Mouse (Mus musculus) embryonic facial prominence, embryonic 14.5 days (tissue): ENCODE measurements at regions not wholly inside any gene's neighbourhood (a gene's known extent, or its start where the extent isn't known, plus 50 kb on each side); places are given as distances from the start of the nearest gene placed in this dataset.

Experiments used
- ATAC-seq: fragments of 200-750 bp; cut with Nextera tagmentation; 2 replicates; pipeline ENCODE4 v1.8.0; 2017; ENCODE audit warnings: low read depth, moderate number of reproducible peaks, moderate TSS enrichment
- DNase-seq: peaks from one replicate; pipeline ENCODE4 v3.0.0-alpha.2; 2015; ENCODE audit warnings: low spot score
- H3K27ac ChIP-seq: fragments of 300-500 bp; sonication (generic); replicated peaks from 2 replicates; pipeline ENCODE4 v1.5.1; 2014; ENCODE audit warnings: low read depth, mild to moderate bottlenecking, low read length, moderate library complexity
- H3K27me3 ChIP-seq: fragments of 300-500 bp; sonication (generic); replicated peaks from 2 replicates; pipeline ENCODE4 v1.6.1; 2014; ENCODE audit warnings: low read length; ENCODE audit not compliant: control insufficient read depth, insufficient read depth
- H3K36me3 ChIP-seq: fragments of 300-500 bp; sonication (generic); 2 replicates; pipeline ENCODE4 v1.6.1; 2014; ENCODE audit warnings: low read length, mixed read lengths; ENCODE audit not compliant: control insufficient read depth, insufficient read depth
- H3K4me1 ChIP-seq: fragments of 300-500 bp; sonication (generic); 2 replicates; pipeline ENCODE4 v1.6.1; 2014; ENCODE audit warnings: antibody characterized with exemption, low read length; ENCODE audit not compliant: control insufficient read depth, insufficient read depth
- H3K4me2 ChIP-seq: fragments of 300-500 bp; sonication (generic); 2 replicates; pipeline ENCODE4 v1.6.1; 2014; ENCODE audit warnings: low read depth, mild to moderate bottlenecking, low read length, moderate library complexity, mixed read lengths
- H3K4me3 ChIP-seq: fragments of 300-500 bp; sonication (generic); 2 replicates; pipeline ENCODE4 v1.5.1; 2014; ENCODE audit warnings: low read depth, mild to moderate bottlenecking, low read length
- H3K9ac ChIP-seq: fragments of 300-500 bp; sonication (generic); 2 replicates; pipeline ENCODE4 v1.6.1; 2014; ENCODE audit warnings: low read depth, mild to moderate bottlenecking, low read length, moderate library complexity, mixed read lengths
- H3K9me3 ChIP-seq: fragments of 300-500 bp; sonication (generic); 2 replicates; pipeline ENCODE4 v1.6.1; 2016; ENCODE audit warnings: low read length; ENCODE audit not compliant: control insufficient read depth
- WGBS: fragments of 180-500 bp; shearing (Covaris S2); extraction: QIAGEN DNeasy Blood & Tissue Kit; methylation state at CpG from one replicate; pipeline ENCODE4 v1.1.7; 2014; 5-methylcytosine and 5-hydroxymethylcytosine counted together

DNA sequence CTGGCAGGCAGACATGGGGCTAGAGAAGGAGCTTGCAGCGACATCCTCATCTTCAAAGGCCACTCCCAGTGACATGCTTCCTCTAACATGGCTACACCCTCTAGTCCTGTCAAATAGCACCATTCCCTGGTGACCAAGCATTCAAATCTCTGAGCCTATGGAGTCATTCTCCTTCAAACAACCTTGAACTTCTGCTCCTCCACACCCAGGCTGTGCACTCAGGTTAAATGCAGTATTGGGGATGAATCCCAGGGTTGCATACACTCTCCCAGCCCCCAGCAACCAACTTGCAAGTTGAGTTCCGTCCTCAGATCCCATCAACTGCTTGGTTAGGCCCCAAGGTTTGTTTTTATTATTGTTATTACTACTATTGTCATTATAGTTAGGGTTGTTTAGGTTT, 178.2 kb upstream of the Jmjd1c start:
- ATAC-seq, result no peak
- Histone ChIP-seq H3K4me2 (no peak overlapping the region), H3K9me3 (no peaks in the 10 kb centered on the region), H3K27me3 (no peaks in the 10 kb centered on the region), H3K9ac (no peak overlapping the region), H3K4me1 (peaks cover 40% of the 10 kb centered on the region), H3K27ac (no peak overlapping the region), H3K36me3 (no peaks in the 10 kb centered on the region), H3K4me3 (no peak overlapping the region)
- 84% methylated on average over 2 of the region's 2 CpGs for WGBS
- no peak for DNase-seq

DNA sequence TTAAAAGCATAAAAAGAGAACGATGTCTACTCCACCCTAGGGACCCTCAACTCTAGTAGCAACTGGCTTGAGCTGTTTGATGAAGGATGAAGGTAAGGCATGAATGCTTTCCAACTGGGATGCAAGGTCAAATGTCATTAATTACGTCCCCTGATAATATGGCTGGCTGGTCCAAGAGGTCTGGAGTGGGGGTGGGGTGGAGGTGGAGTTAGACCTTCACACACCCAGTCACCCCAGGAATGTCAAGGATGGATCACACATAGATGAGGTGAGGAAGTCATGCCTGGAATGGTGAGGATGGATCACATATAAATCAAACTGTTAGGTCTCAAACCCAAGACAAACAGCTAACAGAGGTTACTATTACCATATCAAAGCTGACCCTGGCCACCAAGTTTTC, 177.2 kb upstream of the Jmjd1c start:
- no peaks in the 10 kb centered on the region for H3K9me3 ChIP-seq
- H3K27ac ChIP-seq, result no peak overlapping the region
- H3K4me2 ChIP-seq, result no peak overlapping the region
- H3K4me1 ChIP-seq, result peaks cover 36% of the 10 kb centered on the region
- no peak overlapping the region for H3K4me3 ChIP-seq
- WGBS, result 69% methylated on average over 2 of the region's 2 CpGs
- H3K9ac ChIP-seq, result no peak overlapping the region
- H3K36me3 ChIP-seq, result no peaks in the 10 kb centered on the region
- H3K27me3 ChIP-seq, result no peaks in the 10 kb centered on the region
- DNase-seq (no peak), ATAC-seq (no peak)

DNA sequence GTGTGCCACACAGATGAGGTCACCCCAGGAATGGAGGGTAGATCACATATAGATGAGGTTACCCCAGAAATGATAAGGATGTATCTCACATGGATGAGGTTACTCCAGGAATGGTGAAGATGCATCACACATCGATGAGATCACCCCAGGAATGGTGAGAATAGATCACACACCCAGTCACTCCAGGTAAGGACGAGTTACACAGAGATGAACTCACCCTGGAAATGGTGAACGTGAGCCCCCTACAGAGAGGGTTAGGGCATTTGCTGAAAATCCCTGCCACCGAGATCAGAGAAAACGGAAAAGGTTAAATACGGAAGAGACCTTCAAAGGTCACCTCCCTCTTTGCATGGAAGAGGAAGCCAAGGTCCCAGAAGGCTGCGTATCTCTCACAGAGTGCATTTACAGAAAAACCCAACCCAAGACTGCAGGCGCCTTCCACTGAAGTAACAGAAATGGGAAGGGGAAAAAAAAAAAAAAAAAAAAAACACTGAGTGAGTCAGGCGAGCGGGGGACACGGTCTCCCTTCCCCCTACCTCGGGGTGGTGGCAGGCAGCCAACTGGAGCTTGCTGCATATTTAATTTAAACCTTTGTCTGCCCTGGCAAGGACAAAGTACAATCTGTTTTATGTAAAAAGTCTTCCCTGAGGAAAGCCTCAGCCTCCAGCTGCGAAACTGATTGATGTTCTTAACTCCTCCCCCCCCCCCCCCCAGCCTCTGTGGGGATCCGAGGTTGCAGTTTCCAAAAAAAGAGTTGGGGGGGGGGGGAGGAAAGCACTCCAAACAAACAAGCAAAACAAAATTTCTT, 175.8 kb upstream of the Jmjd1c start:
- Histone ChIP-seq H3K4me1 (peaks cover 26% of the 10 kb centered on the region), H3K9ac (peak overlapping the region; percentile 20; the same call in 1 of the 2 replicates)
- WGBS, result 1% methylated on average over 12 of the region's 14 CpGs

DNA sequence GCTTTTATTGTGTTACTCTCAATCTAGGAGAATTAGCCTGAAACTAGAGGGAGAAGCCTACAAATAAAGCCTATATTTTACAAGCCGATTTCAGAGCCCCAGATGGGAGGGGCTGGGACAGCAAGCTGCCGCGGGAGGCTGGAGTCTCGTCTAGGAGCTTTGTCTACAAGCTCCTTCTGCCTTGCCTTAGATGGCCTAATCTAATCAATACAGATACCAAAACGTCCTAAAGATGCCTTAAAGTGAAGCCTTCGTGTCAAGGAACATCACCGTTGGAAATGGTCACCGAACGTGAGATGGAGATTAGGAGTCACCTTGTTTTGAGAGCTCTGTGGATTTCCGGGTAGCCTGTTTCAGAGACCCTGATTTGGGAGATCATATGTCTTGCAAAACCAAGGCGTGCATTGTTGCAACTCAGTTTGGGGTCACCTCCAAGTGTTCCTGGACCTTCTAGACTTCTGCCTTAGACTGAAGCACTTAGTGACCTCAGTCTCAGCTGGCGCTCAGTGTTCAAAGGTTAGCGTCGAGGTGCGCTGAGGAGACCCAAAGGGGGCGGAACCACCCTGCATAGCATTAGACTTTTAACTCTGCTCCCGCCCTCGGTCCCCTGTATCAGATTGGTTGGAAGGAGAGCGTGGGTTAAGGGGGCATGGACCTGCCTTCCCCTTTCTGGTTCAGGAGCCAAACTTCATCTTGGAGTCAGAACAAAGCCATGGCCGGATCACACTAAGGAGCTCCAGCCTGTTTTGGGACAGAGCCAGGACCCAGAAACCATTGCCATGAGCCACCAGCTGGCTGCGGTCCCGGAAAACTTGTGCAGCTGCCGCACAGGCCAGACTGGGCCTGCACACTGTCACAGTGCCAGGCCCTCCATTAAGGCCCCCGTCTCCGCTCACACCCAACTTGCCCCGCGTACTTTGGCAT, 174.9 kb upstream of the Jmjd1c start:
- peak; percentile 93 for ATAC-seq

More for the DNA sequence above, 175.8 kb upstream of the Jmjd1c start:
- Histone ChIP-seq H3K9me3 (no peaks in the 10 kb centered on the region), H3K27me3 (no peaks in the 10 kb centered on the region), H3K4me2 (peak overlapping the region; percentile 44), H3K27ac (peak overlapping the region; percentile 84), H3K36me3 (no peaks in the 10 kb centered on the region), H3K4me3 (peak overlapping the region; percentile 16)
- DNase-seq (peak; percentile 98), ATAC-seq (peak; percentile 73)

DNA sequence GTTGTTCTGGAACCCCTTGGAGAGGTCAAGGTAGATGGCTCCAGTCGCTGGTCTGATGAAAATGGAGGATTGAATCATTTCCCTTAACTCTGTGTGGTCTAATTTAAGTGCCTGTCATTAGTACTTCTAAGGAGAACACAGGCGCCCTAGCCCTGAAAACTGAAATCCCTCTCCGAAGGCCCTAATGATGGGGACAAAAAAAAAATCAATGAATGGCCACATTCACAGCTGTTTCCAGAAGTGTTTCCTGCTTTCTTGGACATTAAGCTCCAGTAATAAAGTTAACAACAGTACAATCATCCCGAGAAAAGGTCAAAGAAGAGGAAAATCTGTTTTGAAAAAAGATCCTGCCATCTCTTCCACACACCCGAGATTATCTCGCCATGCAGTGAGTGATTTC, 174.1 kb upstream of the Jmjd1c start:
- no peak overlapping the region for H3K9ac ChIP-seq
- 25% methylated on average over 6 of the region's 6 CpGs for WGBS
- H3K27me3 ChIP-seq, result no peaks in the 10 kb centered on the region
- no peak for DNase-seq
- H3K4me2 ChIP-seq, result peak overlapping the region; percentile 44
- peaks cover 26% of the 10 kb centered on the region for H3K4me1 ChIP-seq
- no peak overlapping the region for H3K4me3 ChIP-seq
- no peak for ATAC-seq
- H3K27ac ChIP-seq, result peak overlapping the region; percentile 84
- no peaks in the 10 kb centered on the region for H3K9me3 ChIP-seq
- no peaks in the 10 kb centered on the region for H3K36me3 ChIP-seq

More for the DNA sequence above, 174.9 kb upstream of the Jmjd1c start:
- Histone ChIP-seq H3K9ac (peak overlapping the region; percentile 20), H3K27me3 (no peaks in the 10 kb centered on the region), H3K4me3 (peak overlapping the region; percentile 16), H3K36me3 (no peaks in the 10 kb centered on the region), H3K9me3 (no peaks in the 10 kb centered on the region), H3K27ac (peak overlapping the region; percentile 84), H3K4me2 (peak overlapping the region; percentile 44), H3K4me1 (peaks cover 26% of the 10 kb centered on the region)
- WGBS, result 2% methylated on average over 27 of the region's 27 CpGs
- peak; percentile 97 for DNase-seq

DNA sequence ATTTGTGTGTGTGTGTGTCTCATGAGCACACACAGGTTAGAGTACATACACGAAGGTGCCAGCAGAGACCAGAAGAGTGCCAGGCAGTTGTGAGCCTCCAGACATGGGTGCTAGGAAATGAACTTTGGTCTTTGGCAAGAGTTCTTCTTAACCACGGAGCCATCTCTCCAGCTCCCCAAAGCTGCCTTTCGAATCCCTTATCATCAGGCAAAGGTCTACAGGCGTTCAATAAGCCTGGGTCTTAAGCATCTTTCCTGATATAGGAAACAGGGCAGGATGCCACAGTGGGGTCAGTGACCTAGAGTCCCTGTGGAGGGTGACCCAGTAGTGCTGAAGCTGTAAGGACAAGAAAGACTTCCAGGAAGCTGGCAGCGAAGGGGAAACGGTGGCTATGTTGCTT, 173.6 kb upstream of the Jmjd1c start:
- Histone ChIP-seq H3K4me2 (no peak overlapping the region), H3K36me3 (no peaks in the 10 kb centered on the region), H3K9me3 (no peaks in the 10 kb centered on the region), H3K4me1 (peaks cover 26% of the 10 kb centered on the region), H3K9ac (no peak overlapping the region), H3K4me3 (no peak overlapping the region), H3K27ac (peak overlapping the region; percentile 84; the same call in 1 of the 2 replicates), H3K27me3 (no peaks in the 10 kb centered on the region)
- no peak for DNase-seq
- no peak for ATAC-seq
- 66% methylated on average over 6 of the region's 6 CpGs for WGBS

DNA sequence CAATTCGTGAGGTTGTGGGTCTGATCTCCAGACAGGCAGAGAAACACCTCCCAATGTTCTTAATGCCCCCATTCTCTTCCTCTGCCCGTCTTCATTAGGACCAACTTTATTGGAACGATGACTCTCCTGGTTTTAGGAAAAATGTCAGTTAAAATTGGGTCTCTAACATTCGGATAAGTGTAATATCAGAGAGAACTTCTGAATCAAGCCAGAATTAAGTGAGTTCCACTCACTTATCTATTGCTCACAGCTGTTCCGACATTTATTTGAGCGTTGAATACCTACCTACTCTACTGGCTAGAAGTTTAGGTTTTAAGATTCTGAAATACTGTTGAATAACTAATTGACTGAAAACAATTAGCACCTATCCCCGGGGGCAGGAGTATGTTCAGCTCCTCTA, 172.0 kb upstream of the Jmjd1c start:
- H3K36me3 ChIP-seq, result no peaks in the 10 kb centered on the region
- H3K4me1 ChIP-seq, result peaks cover 26% of the 10 kb centered on the region
- no peak overlapping the region for H3K9ac ChIP-seq
- H3K27me3 ChIP-seq, result no peaks in the 10 kb centered on the region
- H3K27ac ChIP-seq, result no peak overlapping the region
- 84% methylated on average over 7 of the region's 7 CpGs for WGBS
- no peak overlapping the region for H3K4me3 ChIP-seq
- ATAC-seq (no peak), DNase-seq (no peak)
- no peaks in the 10 kb centered on the region for H3K9me3 ChIP-seq
- no peak overlapping the region for H3K4me2 ChIP-seq

DNA sequence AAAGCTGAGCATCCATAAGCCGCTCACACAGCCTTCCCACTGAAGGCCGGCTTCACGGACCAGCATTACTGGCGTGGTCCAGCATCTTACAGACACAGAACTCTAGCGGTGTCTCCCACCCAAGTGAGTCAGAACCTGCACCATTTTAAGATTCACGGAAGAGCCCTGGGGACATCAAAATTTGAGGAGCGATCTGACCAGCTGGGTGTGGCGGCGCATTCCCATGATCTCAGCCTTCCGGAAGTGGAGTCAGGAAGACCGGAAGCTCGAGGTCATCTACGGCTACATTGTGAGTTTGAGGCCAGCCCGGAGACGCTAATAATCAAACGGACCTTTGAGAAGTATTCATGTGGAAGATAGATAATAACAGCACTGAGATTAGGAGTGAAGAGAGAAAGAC, 171.5 kb upstream of the Jmjd1c start:
- Histone ChIP-seq H3K9ac (no peak overlapping the region), H3K4me1 (peaks cover 25% of the 10 kb centered on the region), H3K9me3 (no peaks in the 10 kb centered on the region), H3K36me3 (no peaks in the 10 kb centered on the region), H3K27me3 (no peaks in the 10 kb centered on the region), H3K4me3 (no peak overlapping the region), H3K4me2 (no peak overlapping the region), H3K27ac (no peak overlapping the region)
- no peak for ATAC-seq
- no peak for DNase-seq
- 84% methylated on average over 16 of the region's 16 CpGs for WGBS
